Mouse (Mus musculus): ENCODE results near the gene Nipa2. TPM values are rescaled to one million over a fixed set of nuclear protein-coding genes. Genes with fewer than 3 reads are reported as not detected.

Nipa2 gene
- 54.4 and 55.1 TPM in 2 replicates for polyA plus RNA-seq (2014; fragmentation: Nextera tagmentation; extraction: Ambion mirVana)

- DNase-seq (ENCODE audit: low spot score), result peak; percentile 93
- under 1% methylated on average over 68 of the region's 70 CpGs for WGBS
Measured at GRCm38 (mm10) chr7:55962004-55962908, at the start of gene Nipa2. Gene Nipa2, minus strand, starts transcription at chr7:55962476.

GRCm38 (mm10) chr7:56011018-56011333, 48.7 kb upstream of the Nipa2 start:
- DNase-seq (ENCODE audit: low spot score) (no peak), ATAC-seq (replicated peaks; ENCODE audit: insufficient number of reproducible peaks, low FRiP score, low TSS enrichment, low read depth) (no peak)
- no peak overlapping the region for H3K4me2 ChIP-seq (ENCODE audit: low read depth, low read length)
- H3K4me1 ChIP-seq (ENCODE audit: control insufficient read depth, insufficient read depth, low read length), result no peaks in the 10 kb centered on the region
- H3K36me3 ChIP-seq (replicated peaks; ENCODE audit: control insufficient read depth, insufficient read depth, low read depth, low read length), result no peaks in the 10 kb centered on the region
- no peak overlapping the region for H3K27ac ChIP-seq (replicated peaks; ENCODE audit: low read depth, low read length)
- no peaks in the 10 kb centered on the region for H3K27me3 ChIP-seq (ENCODE audit: control insufficient read depth, insufficient read depth, low read length)
- H3K4me3 ChIP-seq (ENCODE audit: low read depth, low read length), result no peak overlapping the region
- no peaks in the 10 kb centered on the region for H3K9me3 ChIP-seq (replicated peaks; ENCODE audit: control insufficient read depth, low read length)
- H3K9ac ChIP-seq (replicated peaks; ENCODE audit: low read length), result no peak overlapping the region

More at GRCm38 (mm10) chr7:55962004-55962908, at the start of gene Nipa2:
- H3K4me2 ChIP-seq (ENCODE audit: low read depth, low read length), result peak within 1 kb of the TSS; percentile 49
- H3K27me3 ChIP-seq (ENCODE audit: control insufficient read depth, insufficient read depth, low read length), result no peaks in the 10 kb centered on the region
- no peaks in the 10 kb centered on the region for H3K36me3 ChIP-seq (replicated peaks; ENCODE audit: control insufficient read depth, insufficient read depth, low read depth, low read length)
- ATAC-seq (replicated peaks; ENCODE audit: insufficient number of reproducible peaks, low FRiP score, low TSS enrichment, low read depth), result peak; percentile 96
- H3K27ac ChIP-seq (replicated peaks; ENCODE audit: low read depth, low read length), result peak within 1 kb of the TSS; percentile 59
- H3K9ac ChIP-seq (replicated peaks; ENCODE audit: low read length), result peak within 1 kb of the TSS; percentile 93
- no peaks in the 10 kb centered on the region for H3K4me1 ChIP-seq (ENCODE audit: control insufficient read depth, insufficient read depth, low read length)
- H3K4me3 ChIP-seq (ENCODE audit: low read depth, low read length), result peak within 1 kb of the TSS; percentile 89
- H3K9me3 ChIP-seq (replicated peaks; ENCODE audit: control insufficient read depth, low read length), result no peaks in the 10 kb centered on the region

GRCm38 (mm10) chr7:56010318-56011017, 48.2 kb upstream of the Nipa2 start:
- H3K9me3 ChIP-seq (replicated peaks; ENCODE audit: control insufficient read depth, low read length), result no peaks in the 10 kb centered on the region

GRCm38 (mm10) chr7:55998997-55999396, 36.7 kb upstream of the Nipa2 start:
- Histone ChIP-seq H3K9ac (replicated peaks; ENCODE audit: low read length) (no peak overlapping the region), H3K4me1 (ENCODE audit: control insufficient read depth, insufficient read depth, low read length) (no peaks in the 10 kb centered on the region), H3K27me3 (ENCODE audit: control insufficient read depth, insufficient read depth, low read length) (no peaks in the 10 kb centered on the region), H3K4me2 (ENCODE audit: low read depth, low read length) (no peak overlapping the region), H3K36me3 (replicated peaks; ENCODE audit: control insufficient read depth, insufficient read depth, low read depth, low read length) (no peaks in the 10 kb centered on the region), H3K27ac (replicated peaks; ENCODE audit: low read depth, low read length) (no peak overlapping the region), H3K4me3 (ENCODE audit: low read depth, low read length) (no peak overlapping the region), H3K9me3 (replicated peaks; ENCODE audit: control insufficient read depth, low read length) (no peaks in the 10 kb centered on the region)
- DNase-seq (ENCODE audit: low spot score) (no peak), ATAC-seq (replicated peaks; ENCODE audit: insufficient number of reproducible peaks, low FRiP score, low TSS enrichment, low read depth) (no peak)
- 3% methylated on average over 4 of the region's 4 CpGs for WGBS

More at GRCm38 (mm10) chr7:56010318-56011017, 48.2 kb upstream of the Nipa2 start:
- DNase-seq (ENCODE audit: low spot score) (no peak), ATAC-seq (replicated peaks; ENCODE audit: insufficient number of reproducible peaks, low FRiP score, low TSS enrichment, low read depth) (no peak)
- no peaks in the 10 kb centered on the region for H3K27me3 ChIP-seq (ENCODE audit: control insufficient read depth, insufficient read depth, low read length)
- H3K4me1 ChIP-seq (ENCODE audit: control insufficient read depth, insufficient read depth, low read length), result no peaks in the 10 kb centered on the region
- H3K4me2 ChIP-seq (ENCODE audit: low read depth, low read length), result no peak overlapping the region
- WGBS, result 83% methylated on average over 4 of the region's 4 CpGs
- H3K9ac ChIP-seq (replicated peaks; ENCODE audit: low read length), result no peak overlapping the region
- H3K4me3 ChIP-seq (ENCODE audit: low read depth, low read length), result no peak overlapping the region
- H3K27ac ChIP-seq (replicated peaks; ENCODE audit: low read depth, low read length), result no peak overlapping the region
- no peaks in the 10 kb centered on the region for H3K36me3 ChIP-seq (replicated peaks; ENCODE audit: control insufficient read depth, insufficient read depth, low read depth, low read length)

GRCm38 (mm10) chr7:55995013-55995412, 32.7 kb upstream of the Nipa2 start:
- H3K4me3 ChIP-seq (ENCODE audit: low read depth, low read length), result no peak overlapping the region
- no peaks in the 10 kb centered on the region for H3K27me3 ChIP-seq (ENCODE audit: control insufficient read depth, insufficient read depth, low read length)
- ATAC-seq (replicated peaks; ENCODE audit: insufficient number of reproducible peaks, low FRiP score, low TSS enrichment, low read depth) (no peak), DNase-seq (ENCODE audit: low spot score) (no peak)
- no peaks in the 10 kb centered on the region for H3K9me3 ChIP-seq (replicated peaks; ENCODE audit: control insufficient read depth, low read length)
- H3K36me3 ChIP-seq (replicated peaks; ENCODE audit: control insufficient read depth, insufficient read depth, low read depth, low read length), result no peaks in the 10 kb centered on the region
- WGBS, result 64% methylated on average over 4 of the region's 4 CpGs
- H3K9ac ChIP-seq (replicated peaks; ENCODE audit: low read length), result no peak overlapping the region
- no peak overlapping the region for H3K27ac ChIP-seq (replicated peaks; ENCODE audit: low read depth, low read length)
- no peak overlapping the region for H3K4me2 ChIP-seq (ENCODE audit: low read depth, low read length)
- no peaks in the 10 kb centered on the region for H3K4me1 ChIP-seq (ENCODE audit: control insufficient read depth, insufficient read depth, low read length)

- no peak overlapping the region for H3K9ac ChIP-seq (replicated peaks; ENCODE audit: low read length)
- no peak for DNase-seq (ENCODE audit: low spot score)
- H3K27me3 ChIP-seq (ENCODE audit: control insufficient read depth, insufficient read depth, low read length), result no peaks in the 10 kb centered on the region
- no peaks in the 10 kb centered on the region for H3K4me1 ChIP-seq (ENCODE audit: control insufficient read depth, insufficient read depth, low read length)
- H3K27ac ChIP-seq (replicated peaks; ENCODE audit: low read depth, low read length), result no peak overlapping the region
- no peaks in the 10 kb centered on the region for H3K36me3 ChIP-seq (replicated peaks; ENCODE audit: control insufficient read depth, insufficient read depth, low read depth, low read length)
- H3K9me3 ChIP-seq (replicated peaks; ENCODE audit: control insufficient read depth, low read length), result no peaks in the 10 kb centered on the region
- H3K4me2 ChIP-seq (ENCODE audit: low read depth, low read length), result no peak overlapping the region
- no peak overlapping the region for H3K4me3 ChIP-seq (ENCODE audit: low read depth, low read length)
- WGBS, result 85% methylated on average over 7 of the region's 7 CpGs
- ATAC-seq (replicated peaks; ENCODE audit: insufficient number of reproducible peaks, low FRiP score, low TSS enrichment, low read depth), result no peak
Measured at GRCm38 (mm10) chr7:55991858-55992257, 29.6 kb upstream of the Nipa2 start.

- H3K4me3 ChIP-seq (ENCODE audit: low read depth, low read length), result no peak overlapping the region
- DNase-seq (ENCODE audit: low spot score) (no peak), ATAC-seq (replicated peaks; ENCODE audit: insufficient number of reproducible peaks, low FRiP score, low TSS enrichment, low read depth) (no peak)
- H3K27ac ChIP-seq (replicated peaks; ENCODE audit: low read depth, low read length), result no peak overlapping the region
- no peaks in the 10 kb centered on the region for H3K36me3 ChIP-seq (replicated peaks; ENCODE audit: control insufficient read depth, insufficient read depth, low read depth, low read length)
- no peak overlapping the region for H3K4me2 ChIP-seq (ENCODE audit: low read depth, low read length)
- no peaks in the 10 kb centered on the region for H3K27me3 ChIP-seq (ENCODE audit: control insufficient read depth, insufficient read depth, low read length)
- H3K9ac ChIP-seq (replicated peaks; ENCODE audit: low read length), result no peak overlapping the region
- 89% methylated on average over 3 of the region's 3 CpGs for WGBS
- H3K4me1 ChIP-seq (ENCODE audit: control insufficient read depth, insufficient read depth, low read length), result no peaks in the 10 kb centered on the region
- no peaks in the 10 kb centered on the region for H3K9me3 ChIP-seq (replicated peaks; ENCODE audit: control insufficient read depth, low read length)
Measured at GRCm38 (mm10) chr7:55991129-55991528, 28.9 kb upstream of the Nipa2 start.
